Mouse (Mus musculus) heart, adult 2 months (tissue): ENCODE data around the gene Tmem259.

Experiments
- CTCF ChIP-seq: fragments of 200-600 bp; IDR thresholded peaks from 2 replicates; pipeline ENCODE4 v1.8.1; 2022; ENCODE audit warnings: antibody characterized with exemption, mild to moderate bottlenecking, moderate library complexity
- EP300 ChIP-seq: fragments of 200-500 bp; IDR thresholded peaks from 2 replicates; pipeline ENCODE4 v1.6.1; 2011; ENCODE audit warnings: low read depth, low read length, control low read depth; ENCODE audit not compliant: insufficient read depth

GRCm38 (mm10) chr10:79931797-79932196, 52.3 kb downstream of the Tmem259 start:
- TF ChIP-seq CTCF = no peak
- TF ChIP-seq EP300 = no peak
